ENCODE assay signal across 15 mouse cellular contexts in the genomic region with DNA sequence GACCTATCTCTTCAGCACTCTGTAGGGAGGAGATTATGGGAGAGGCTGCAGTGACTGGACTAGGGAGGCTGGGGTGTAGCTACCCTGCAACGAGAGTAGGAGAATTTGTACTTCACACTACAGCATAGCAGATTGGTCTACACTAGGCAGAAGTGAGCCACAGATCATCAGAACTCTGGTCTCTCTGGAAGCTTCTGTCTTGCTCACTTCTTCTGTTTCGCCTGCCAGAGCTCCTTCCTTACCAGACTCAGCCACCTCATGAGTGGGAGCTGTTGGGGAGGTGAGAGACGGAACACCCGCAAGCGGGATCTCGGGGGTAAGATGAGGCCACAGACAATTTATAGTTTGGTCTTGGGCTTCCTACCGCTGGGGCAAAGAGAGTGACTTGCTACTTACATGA.
"Had no signal": no experiment of that assay in that cellular context is flagged by ENCODE, and none has a peak within 500 bp of the region (broad histone marks: within the 10 kb centered on the region; RNA-seq: fewer than 3 reads in every experiment).

No protein-coding gene starts in this region.

- DNase-seq: gastrocnemius, postnatal 14 days; gastrocnemius, postnatal 36 days; heart, adult 18-20 months; heart, postnatal 14 days; heart, postnatal 36 days; kidney, adult 18-20 months; kidney, adult 8-10 months; kidney, postnatal 10 days; kidney, postnatal 25 days; kidney, postnatal 4 days; liver; liver, embryonic 13.5 days had no signal

- ATAC-seq: hindbrain, postnatal 0 days; intestine, embryonic 15.5 days; intestine, postnatal 0 days had no signal
